Mouse (Mus musculus): ENCODE data around the gene Ahnak2. TPM values are rescaled to one million over a fixed set of nuclear protein-coding genes. Genes with fewer than 3 reads are reported as not detected.

Gene Ahnak2
- total and polyA plus RNA-seq, 3 experiments = 2.6 to 11.4 TPM; not detected in 1

DNA sequence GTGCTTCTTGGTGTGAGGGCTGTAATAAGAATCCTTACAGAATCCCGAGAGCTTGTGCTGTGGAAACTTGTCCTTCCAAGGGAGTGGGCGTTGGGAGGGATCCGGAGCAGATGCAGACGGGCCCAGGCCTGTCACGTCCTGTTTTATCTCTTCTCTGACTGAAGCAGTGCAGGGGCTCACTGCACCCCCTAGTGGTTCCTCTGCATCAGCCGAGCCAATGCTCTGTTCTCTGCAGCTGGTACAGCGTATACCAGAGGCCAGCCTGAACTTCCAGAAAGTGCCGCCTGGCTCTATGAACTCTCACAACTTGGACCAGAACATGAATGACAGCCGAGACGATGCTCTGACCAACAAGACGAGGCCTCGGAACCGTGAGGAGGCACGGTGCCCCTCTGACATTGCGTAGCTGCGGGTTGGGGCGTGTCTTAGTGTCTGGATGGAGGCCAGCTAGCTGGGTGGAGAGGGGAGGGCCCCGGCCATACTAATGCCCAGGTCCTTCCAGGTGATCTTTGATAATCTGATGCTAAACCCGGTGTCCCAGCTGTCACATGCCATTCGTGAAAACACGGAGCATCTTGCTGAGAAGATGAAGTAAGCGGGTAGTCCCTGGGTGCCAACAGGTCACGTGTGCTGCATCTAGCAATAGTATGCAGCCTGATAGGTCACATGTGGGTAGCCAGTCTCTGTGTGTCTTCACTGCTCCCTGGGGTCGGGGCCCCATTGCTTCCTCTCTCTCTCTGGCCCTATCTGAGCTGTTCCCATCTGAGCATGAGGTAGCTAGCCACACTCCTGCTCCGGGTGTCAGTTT is 59.1 kb downstream of the Ahnak2 start:
- H3K36me3 ChIP-seq (ENCODE audit: control insufficient read depth in 1 of 2, insufficient read depth in 2 of 2, low read length in 2 of 2) = peaks cover 0 to 10% of the 10 kb centered on the region in 2 experiments; a peak in 2 of 4 replicates
- H3K4me1 ChIP-seq (ENCODE audit: control insufficient read depth in 1 of 2, insufficient read depth in 2 of 2, low read length in 2 of 2) = peaks cover 0 to 14% of the 10 kb centered on the region in 2 experiments; a peak in 2 of 4 replicates
- H3K4me3 ChIP-seq (ENCODE audit: control insufficient read depth in 1 of 2, insufficient read depth in 1 of 2, low read depth in 2 of 2, low read length in 2 of 2) = peak overlapping the region; percentile 58 to 60
- peak; percentile 99 for DNase-seq (ENCODE audit: low read depth, low spot score)
- peak overlapping the region; percentile 68 for H3K27ac ChIP-seq (ENCODE audit: control insufficient read depth, low read depth, low read length)
- peak overlapping the region; percentile 58 for H3K9ac ChIP-seq (ENCODE audit: control insufficient read depth, low read depth, low read length, poor library complexity, severe bottlenecking)
- no peaks in the 10 kb centered on the region; the same call in 1 of the 2 replicates for H3K79me2 ChIP-seq (ENCODE audit: control insufficient read depth, insufficient read depth, low read length, poor library complexity)
- H3K9me3 ChIP-seq (replicated peaks; ENCODE audit: insufficient read depth, low read length) = no peaks in the 10 kb centered on the region
- no peaks in the 10 kb centered on the region for H3K27me3 ChIP-seq (ENCODE audit: control insufficient read depth in 1 of 2, insufficient read depth in 2 of 2, low read length in 2 of 2)
- peak; percentile 96 for TF ChIP-seq SIN3A (IDR thresholded peaks at IDR 0.05; ENCODE audit: low read length)
- peak; percentile 80; the same call in 1 of the 2 replicates for TF ChIP-seq POLR2AphosphoS5 (IDR thresholded peaks at IDR 0.05; ENCODE audit: borderline replicate concordance, low read depth, low read length)
- TF ChIP-seq MYB (IDR thresholded peaks at IDR 0.05; ENCODE audit: low read depth, low read length) = peak; percentile 27; the same call in 1 of the 2 replicates
- TF ChIP-seq ETS1 (IDR thresholded peaks at IDR 0.05; ENCODE audit: low read depth, low read length) = peak; percentile 80
- peak; percentile 90 for TF ChIP-seq NELFE (IDR thresholded peaks at IDR 0.05; ENCODE audit: low read depth, low read length)
- TF ChIP-seq EP300 (IDR thresholded peaks at IDR 0.05; ENCODE audit: low read depth in 1 of 2, low read length in 2 of 2) = peak; percentile 46 to 72; a peak in 3 of 4 replicates
- peak; percentile 73; the same call in 1 of the 2 replicates for TF ChIP-seq UBTF (IDR thresholded peaks at IDR 0.05; ENCODE audit: borderline replicate concordance, insufficient read depth, low read depth, low read length)
- peak; percentile 62 for TF ChIP-seq RCOR1 (IDR thresholded peaks at IDR 0.05; ENCODE audit: low read depth, low read length)
- TF ChIP-seq CHD1 (IDR thresholded peaks at IDR 0.05; ENCODE audit: low read depth, low read length) = peak; percentile 29; the same call in 1 of the 2 replicates
- TF ChIP-seq CTCF (IDR thresholded peaks at IDR 0.05 in 2 of 3, conservative IDR thresholded peaks at IDR 0.05 in 1 of 3; ENCODE audit: control insufficient read depth in 1 of 3, insufficient read depth in 1 of 3, low read depth in 2 of 3, low read length in 3 of 3, poor library complexity in 1 of 3, severe bottlenecking in 1 of 3) = peak in 2 of 3 experiments; percentile 99 to 100; a peak in 4 of 6 replicates
- TF ChIP-seq ZKSCAN1 (IDR thresholded peaks at IDR 0.05; ENCODE audit: low read depth, low read length) = 0 out of 2 replicates have a peak, but pooled peaks have one; percentile 8
- peak; percentile 88 for TF ChIP-seq ZMIZ1 (IDR thresholded peaks at IDR 0.05; ENCODE audit: low read depth, low read length)
- TF ChIP-seq TAL1 (IDR thresholded peaks at IDR 0.05; ENCODE audit: low read length) = no peak; the same call in 1 of the 2 replicates
- no peak for TF ChIP-seq GABPA (IDR thresholded peaks at IDR 0.05; ENCODE audit: low read depth, low read length)
- TF ChIP-seq USF2 (IDR thresholded peaks at IDR 0.05; ENCODE audit: borderline replicate concordance in 1 of 2, insufficient read depth in 1 of 2, low read depth in 1 of 2, low read length in 2 of 2) = peak; percentile 98 to 99
- peak; percentile 94 for TF ChIP-seq TBP (IDR thresholded peaks at IDR 0.05; ENCODE audit: low read depth, low read length)
- peak; percentile 33; the same call in 1 of the 2 replicates for TF ChIP-seq NRF1 (IDR thresholded peaks at IDR 0.05; ENCODE audit: insufficient read depth, low read depth, low read length, poor library complexity, severe bottlenecking)
- TF ChIP-seq ZC3H11A (IDR thresholded peaks at IDR 0.05; ENCODE audit: low read depth, low read length) = no peak
- peak; percentile 63; the same call in 1 of the 2 replicates for TF ChIP-seq TCF12 (IDR thresholded peaks at IDR 0.05; ENCODE audit: low read depth, low read length)
- peak; percentile 61 for TF ChIP-seq SMC3 (IDR thresholded peaks at IDR 0.05; ENCODE audit: low read depth, low read length)
- peak; percentile 46 for TF ChIP-seq ELF1 (IDR thresholded peaks at IDR 0.05; ENCODE audit: low read depth, low read length)
- peak; percentile 93 for TF ChIP-seq BHLHE40 (IDR thresholded peaks at IDR 0.05; ENCODE audit: borderline replicate concordance, low read depth, low read length)
- TF ChIP-seq GATA1 (IDR thresholded peaks at IDR 0.05; ENCODE audit: low read depth, low read length) = peak; percentile 92
- no peak; the same call in 1 of the 2 replicates for TF ChIP-seq KAT2A (conservative IDR thresholded peaks at IDR 0.05; ENCODE audit: low read depth, low read length)
- peak; percentile 80; the same call in 1 of the 2 replicates for TF ChIP-seq MAZ (IDR thresholded peaks at IDR 0.05; ENCODE audit: low read depth, low read length)
- peak; percentile 99 for TF ChIP-seq USF1 (IDR thresholded peaks at IDR 0.05; ENCODE audit: low read depth, low read length)
- peak; percentile 96 for TF ChIP-seq MYC (IDR thresholded peaks at IDR 0.05; ENCODE audit: low read depth, low read length)
- TF ChIP-seq E2F4 (IDR thresholded peaks at IDR 0.05; ENCODE audit: borderline replicate concordance, low read depth, low read length) = 0 out of 2 replicates have a peak, but pooled peaks have one; percentile 72
- peak; percentile 94 for TF ChIP-seq MXI1 (IDR thresholded peaks at IDR 0.05; ENCODE audit: low read depth, low read length)
- peak; percentile 85 for TF ChIP-seq POLR2AphosphoS2 (IDR thresholded peaks at IDR 0.05; ENCODE audit: low read length)
- TF ChIP-seq POLR2A (IDR thresholded peaks at IDR 0.05; ENCODE audit: control insufficient read depth in 1 of 2, insufficient read depth in 1 of 2, low read depth in 1 of 2, low read length in 2 of 2, poor library complexity in 1 of 2) = peak in 1 of 2 experiments; percentile 82; a peak in 2 of 4 replicates
- no peak for TF ChIP-seq MAFK (IDR thresholded peaks at IDR 0.05; ENCODE audit: borderline replicate concordance, low read depth, low read length)
- TF ChIP-seq MEF2A (IDR thresholded peaks at IDR 0.05; ENCODE audit: extremely low read depth, insufficient replicate concordance, low read depth, low read length, poor library complexity, severe bottlenecking) = peak; percentile 50; the same call in 1 of the 2 replicates

Data from MEL (cell line).